Mouse (Mus musculus): ENCODE data around the gene Tmem189.

Tmem189 gene

DNA sequence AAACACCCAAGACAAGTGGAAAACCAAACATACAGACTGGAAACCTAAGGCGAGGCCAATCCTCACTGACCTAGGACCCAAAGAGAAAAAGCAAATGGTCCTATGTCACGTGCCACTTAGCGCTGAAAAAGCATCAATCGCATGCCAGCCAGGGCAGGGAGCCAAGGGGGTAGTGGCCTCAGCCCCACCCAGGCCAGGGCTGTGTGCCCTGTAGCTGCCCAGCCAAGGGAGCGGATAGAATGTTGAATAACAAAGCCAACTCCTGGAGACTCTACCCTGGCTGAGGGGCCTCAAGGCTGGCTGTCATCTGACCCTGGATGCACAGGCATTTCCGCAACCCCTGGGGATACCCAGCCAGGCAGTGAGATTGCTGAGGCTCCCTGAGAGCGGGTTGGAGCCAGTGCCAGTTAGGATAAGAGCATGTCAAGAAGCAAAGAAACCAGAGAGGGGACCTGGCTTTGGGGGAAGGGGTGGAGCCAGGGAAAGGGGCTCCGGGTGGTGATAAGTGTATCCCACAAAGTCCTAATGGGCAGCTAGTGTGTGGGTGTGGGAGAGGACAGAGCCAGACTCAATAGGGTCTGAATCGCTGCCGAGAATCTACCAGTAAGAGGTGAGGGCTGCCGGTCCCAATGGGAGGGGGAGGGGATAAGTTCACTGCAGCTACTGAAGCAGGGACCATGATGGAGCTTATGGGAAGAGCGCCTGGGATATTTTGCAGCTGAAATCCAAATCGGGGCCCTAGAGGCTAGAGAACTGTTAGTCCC is 29.6 kb downstream of the Tmem189 start:
- in situ Hi-C loops (cut with MboI; ENCODE audit: unreplicated experiment in 2 of 2): loop anchor here in 1 of 2 experiments (25.0 kb wide), 1 partner anchor 1023 kb away; no protein-coding TSS in a partner anchor

DNA sequence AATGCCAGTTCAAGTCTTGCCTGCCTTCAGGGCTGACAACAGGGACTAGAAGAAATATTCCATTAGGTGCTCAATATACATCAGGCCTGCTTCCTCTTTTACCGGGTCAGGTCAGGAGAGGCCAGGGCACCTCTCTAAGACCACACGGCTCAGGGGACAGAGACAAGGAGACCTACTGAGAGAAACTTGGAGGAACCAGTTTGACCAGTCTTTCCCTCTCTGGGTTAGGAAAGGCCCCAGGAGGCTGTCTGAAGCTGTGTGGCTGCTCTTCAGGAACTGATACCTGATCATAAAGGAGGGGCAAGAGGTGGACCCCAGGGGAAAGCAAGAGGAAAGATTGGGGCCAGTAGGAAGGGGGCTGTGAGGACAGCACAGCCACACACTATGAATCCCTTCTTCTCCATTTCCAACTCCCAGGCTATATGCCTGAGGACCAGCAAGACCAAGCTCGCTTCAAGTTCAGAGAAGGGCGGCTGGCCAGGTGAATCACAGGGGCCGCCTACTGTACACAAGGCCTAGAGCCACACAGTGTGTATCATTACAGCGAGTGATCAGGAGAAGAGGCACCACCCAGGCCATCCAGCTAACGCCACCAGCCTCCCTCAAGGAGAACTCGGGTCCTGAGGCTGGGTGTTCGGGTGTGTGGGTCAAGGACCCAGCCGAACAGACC is 30.3 kb downstream of the Tmem189 start:
- in situ Hi-C loops (cut with MboI; ENCODE audit: unreplicated experiment in 2 of 2): loop anchor here in 1 of 2 experiments (25.0 kb wide), 1 partner anchor 1022 kb away; no protein-coding TSS in a partner anchor

DNA sequence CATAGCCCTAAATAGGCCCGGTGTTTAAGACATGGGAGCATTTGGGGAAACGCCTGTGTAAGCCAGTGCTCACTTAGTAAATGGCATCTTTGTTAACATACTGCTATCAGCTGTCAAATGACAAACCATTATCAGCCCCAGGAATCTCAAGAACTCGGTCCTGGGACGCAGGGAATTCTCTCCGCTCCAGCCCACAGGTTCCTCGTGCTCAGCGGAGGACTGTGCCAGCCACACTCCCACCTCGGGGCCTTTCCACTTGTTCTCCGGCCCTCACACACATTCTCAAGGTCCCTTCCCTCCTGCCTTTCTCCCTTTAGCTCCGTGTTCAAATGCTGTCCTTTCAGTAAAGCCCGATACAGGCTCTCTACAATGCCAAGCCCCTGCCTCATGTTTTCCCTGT is 30.9 kb downstream of the Tmem189 start:
- in situ Hi-C loops (cut with MboI; ENCODE audit: unreplicated experiment in 2 of 2): loop anchor here in 1 of 2 experiments (25.0 kb wide), 1 partner anchor 1021 kb away; no protein-coding TSS in a partner anchor

DNA sequence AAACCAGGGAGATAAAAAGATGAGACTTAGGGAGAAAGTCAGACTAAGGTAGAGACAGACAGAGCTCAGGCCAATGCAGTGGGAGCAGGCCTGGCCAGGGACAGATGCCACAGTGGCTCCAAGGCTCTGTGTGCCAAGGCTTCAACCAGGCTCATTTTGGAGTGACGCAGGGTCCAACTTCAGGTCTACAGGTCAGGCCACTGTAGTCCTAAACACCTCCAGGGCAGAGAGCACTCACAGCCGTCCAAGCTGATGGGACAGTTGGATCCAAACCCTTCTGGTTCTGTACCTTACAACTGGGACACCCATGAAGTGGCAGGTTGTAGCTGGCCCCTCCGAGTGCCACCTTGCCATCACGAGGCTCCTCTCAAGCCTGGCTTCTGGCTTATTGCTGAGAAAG is 31.6 kb downstream of the Tmem189 start:
- in situ Hi-C loops (cut with MboI; ENCODE audit: unreplicated experiment in 2 of 2): loop anchor here in 1 of 2 experiments (25.0 kb wide), 1 partner anchor 1021 kb away; no protein-coding TSS in a partner anchor

DNA sequence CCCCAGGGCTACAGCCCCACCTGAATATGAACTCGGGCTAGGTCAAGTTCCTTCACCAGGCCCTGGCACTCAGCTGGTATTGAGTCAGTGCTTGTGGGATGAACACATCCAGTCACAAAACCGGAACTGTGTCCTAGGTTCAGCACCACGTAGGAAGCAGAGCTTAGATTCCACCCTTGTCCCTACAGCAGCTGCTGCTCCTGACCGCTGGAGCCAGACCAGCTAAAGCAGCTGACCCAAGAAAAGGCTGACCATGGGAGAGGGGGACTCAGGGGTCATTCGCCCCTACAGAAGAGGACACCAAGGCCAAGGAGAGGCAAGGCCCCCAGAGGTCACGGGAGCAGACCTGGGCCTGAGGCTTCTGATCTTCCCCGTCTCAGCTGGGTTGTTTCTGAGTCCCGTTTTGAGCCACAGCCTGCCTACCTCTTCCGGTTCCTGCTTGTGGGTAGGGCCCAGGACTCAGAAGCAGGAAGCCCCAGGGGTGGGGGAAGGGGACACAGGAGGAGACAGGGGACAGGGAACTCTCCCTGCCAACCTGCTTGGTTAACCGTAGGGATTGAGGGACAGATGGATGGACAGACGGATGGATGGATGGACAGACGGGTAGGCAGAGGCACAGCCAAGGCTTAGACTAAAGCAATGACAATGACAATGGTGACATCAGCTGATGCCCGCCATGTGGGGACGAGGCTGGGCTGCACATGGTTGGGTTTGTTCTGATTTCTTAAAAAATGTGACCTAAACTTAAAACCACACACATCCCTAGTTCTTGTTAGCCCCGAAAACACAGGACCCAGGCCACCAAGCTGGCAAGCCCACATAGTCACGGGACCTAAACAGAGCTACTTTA is 32.8 kb downstream of the Tmem189 start:
- in situ Hi-C loops (cut with MboI; ENCODE audit: unreplicated experiment in 2 of 2): loop anchor here in 1 of 2 experiments (25.0 kb wide), 1 partner anchor 1020 kb away; no protein-coding TSS in a partner anchor

DNA sequence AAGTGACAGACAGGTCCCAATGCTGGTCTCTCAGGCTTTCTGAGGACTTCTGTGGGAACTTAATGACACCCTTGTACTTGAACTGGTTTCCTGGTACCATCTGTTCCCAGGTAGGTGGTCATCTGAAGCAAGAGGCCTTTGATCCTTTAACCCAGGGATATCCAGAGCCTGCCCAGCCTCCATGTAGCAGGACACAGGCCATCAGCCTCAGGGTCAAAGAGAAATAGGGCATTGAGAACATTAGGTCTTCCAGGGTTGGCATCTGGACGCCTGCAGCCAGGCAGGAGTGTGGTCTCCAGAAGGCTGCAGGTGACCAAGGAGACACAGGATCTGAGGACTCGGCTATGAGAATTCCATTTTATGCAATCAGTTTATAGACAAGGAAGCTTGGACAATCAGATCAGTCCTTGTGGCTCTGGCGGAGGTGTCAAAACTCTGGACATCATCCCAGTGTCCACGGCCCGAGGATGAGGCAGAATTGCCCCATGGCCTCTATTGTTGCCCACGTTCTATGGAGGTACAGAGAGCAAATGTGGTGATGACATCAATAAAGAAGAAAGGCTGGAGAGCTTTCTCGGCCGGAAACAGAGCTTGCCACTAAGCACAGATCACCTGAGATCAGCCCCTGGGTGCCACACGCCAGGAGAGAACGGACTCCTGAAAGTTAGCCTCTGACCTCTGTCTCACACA is 34.6 kb downstream of the Tmem189 start:
- in situ Hi-C loops (cut with MboI; ENCODE audit: unreplicated experiment in 2 of 2): loop anchor here in 1 of 2 experiments (25.0 kb wide), 1 partner anchor 1018 kb away; no protein-coding TSS in a partner anchor

DNA sequence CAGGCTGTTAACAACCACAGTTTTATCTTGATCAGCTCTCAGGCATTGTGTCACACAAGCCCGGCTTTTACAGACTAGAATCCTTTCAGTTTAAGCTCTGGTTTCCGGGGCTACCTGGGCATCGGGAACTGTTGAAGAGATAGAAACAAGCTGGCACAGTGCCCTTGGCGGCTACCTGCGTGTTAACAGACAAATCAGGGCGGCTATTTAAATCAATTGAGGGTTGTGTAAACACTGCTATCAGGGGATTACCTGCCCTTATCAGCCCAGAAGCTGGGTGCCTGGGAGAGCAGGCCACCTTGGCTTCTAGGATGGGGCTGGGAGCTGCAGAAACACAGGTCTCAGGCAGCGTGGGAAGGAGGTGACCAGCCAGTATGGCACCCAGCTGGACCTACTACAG is 36.9 kb downstream of the Tmem189 start:
- in situ Hi-C loops (cut with MboI; ENCODE audit: unreplicated experiment in 2 of 2): loop anchor here in 1 of 2 experiments (25.0 kb wide), 1 partner anchor 1015 kb away; no protein-coding TSS in a partner anchor

DNA sequence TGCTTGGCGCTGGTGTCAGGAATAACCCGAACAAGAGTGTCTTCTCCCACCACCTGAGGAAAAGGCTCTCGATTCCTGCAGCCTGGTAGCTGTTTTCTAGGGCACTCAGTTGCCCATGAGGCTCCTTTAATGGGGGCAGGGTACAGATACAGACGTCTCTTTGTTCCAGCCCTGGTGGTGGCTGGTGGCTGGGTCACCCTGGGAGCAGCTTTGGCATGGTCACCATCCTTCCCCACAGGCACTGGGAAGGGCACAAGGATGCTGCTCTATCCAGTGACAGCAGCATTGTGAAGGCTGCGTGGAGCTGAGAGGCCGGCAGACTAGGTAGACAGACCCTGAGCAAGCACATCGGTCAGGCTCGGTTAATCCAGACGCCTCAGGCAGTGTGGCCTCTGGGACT is 38.0 kb downstream of the Tmem189 start:
- in situ Hi-C loops (cut with MboI; ENCODE audit: unreplicated experiment in 2 of 2): loop anchor here in 1 of 2 experiments (25.0 kb wide), 1 partner anchor 1014 kb away; no protein-coding TSS in a partner anchor

DNA sequence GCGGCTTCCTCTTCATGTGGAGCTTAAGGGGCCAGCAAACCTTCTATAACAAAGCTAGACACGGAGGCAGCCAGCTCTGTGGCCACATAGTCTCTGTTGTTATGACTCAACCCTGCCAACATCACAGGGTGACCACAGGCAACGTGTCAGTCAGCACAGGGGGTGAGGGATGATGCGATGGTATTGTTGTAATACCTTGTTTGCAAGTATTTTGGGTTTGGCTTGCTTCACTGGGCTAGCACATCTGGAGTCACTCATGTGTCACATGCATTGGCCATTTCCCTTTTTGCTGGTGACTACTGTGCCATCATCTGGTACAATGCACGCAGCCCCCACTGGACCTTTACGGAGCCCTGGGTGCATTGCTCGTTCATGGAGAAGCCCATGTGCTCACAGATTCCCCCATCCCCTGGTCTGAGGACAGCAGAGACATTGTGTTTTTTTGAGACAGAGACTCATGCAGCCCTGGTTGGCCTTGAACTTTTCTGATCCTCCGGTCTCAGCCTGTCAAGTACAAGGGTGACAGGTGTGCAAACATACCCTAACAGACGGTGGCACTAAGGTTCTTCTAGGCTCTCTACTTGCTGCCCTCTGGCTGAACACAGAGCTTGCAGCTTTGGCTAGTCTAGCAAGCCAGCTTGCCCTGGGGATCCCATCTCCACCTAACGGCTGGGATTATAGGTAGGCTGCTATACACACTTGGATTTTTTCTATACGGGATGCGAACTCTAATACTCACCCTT is 40.2 kb downstream of the Tmem189 start:
- in situ Hi-C loops (cut with MboI; ENCODE audit: unreplicated experiment in 2 of 2): loop anchor here in 1 of 2 experiments (25.0 kb wide), 1 partner anchor 1012 kb away; no protein-coding TSS in a partner anchor

DNA sequence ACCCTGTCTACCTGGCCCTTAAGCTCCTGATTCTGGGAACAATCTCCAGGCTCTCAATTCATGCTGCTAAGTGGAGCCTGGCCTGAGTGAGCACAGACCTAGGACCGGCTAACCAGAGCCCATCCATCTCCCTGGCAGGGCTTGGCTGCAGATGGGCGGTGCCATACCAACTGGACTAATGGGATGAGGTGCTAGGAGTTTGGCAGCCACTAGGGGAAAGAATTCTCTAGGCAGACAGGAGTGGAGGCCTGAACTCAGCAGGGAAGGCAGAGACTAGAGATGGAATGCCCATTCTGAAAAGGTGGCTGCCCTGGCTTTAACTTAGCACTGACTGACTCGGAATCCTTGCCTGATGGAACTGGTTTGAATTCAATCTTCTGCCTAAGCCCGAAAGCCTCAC is 43.2 kb downstream of the Tmem189 start:
- in situ Hi-C loops (cut with MboI; ENCODE audit: unreplicated experiment in 2 of 2): no loop called here

DNA sequence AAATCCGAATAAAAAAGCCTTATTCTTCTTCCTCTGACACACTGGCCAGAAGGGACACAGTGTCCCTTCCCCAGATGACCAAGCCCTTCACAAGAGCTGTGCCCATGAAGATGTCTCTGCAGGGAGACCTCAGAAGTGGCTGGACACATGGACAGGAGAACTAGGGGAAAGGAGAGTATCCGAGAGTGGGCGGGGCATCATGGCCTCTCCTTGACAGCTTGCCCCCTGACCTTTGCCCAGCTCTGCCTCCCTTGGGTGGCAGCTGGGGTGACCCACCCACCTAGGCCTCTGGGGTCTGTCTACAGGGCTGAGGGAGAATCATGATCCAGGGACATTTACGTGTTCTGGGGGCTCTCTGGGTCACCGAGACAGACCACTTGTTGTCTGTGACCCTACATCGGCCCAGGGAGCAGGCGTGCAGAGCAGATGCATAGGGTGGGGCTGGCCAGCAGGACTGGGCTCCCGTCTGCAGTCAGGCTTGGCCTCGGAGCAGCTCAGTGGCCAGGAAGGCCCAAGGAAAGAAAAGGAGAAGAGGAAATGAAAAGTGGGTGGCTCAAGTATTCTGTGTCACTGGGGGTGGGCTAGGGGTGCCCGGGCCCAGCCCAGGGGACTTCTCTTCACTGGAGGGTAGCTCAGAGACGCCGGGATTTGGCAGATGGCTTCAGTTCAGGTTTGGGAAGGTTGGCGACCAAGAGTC is 46.1 kb downstream of the Tmem189 start:
- in situ Hi-C loops (cut with MboI; ENCODE audit: unreplicated experiment in 2 of 2): loop anchor here (5.0 kb wide), 1 partner anchor 34 kb away; no protein-coding TSS in a partner anchor

DNA sequence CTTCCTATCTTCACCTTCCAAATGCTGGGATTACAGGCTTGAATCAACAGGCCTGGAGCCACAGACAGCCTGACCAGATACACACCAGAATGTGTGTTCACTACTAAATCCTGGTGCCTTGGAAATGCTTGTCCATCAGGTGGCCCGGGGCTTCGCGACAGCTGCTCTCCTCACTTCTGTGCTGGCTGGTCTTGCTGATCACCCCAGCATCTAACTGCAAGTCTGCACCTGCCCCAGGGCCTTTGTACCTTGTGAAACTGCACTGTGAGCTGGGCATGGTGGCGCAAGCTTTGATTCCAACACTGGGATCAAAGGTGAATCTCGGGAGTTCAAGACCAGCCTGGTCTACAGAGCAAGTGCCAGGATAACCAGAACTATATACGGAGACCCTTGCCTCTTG is 47.5 kb downstream of the Tmem189 start:
- in situ Hi-C loops (cut with MboI; ENCODE audit: unreplicated experiment in 2 of 2): loop anchor here (5.0 kb wide), 1 partner anchor 35 kb away; no protein-coding TSS in a partner anchor

DNA sequence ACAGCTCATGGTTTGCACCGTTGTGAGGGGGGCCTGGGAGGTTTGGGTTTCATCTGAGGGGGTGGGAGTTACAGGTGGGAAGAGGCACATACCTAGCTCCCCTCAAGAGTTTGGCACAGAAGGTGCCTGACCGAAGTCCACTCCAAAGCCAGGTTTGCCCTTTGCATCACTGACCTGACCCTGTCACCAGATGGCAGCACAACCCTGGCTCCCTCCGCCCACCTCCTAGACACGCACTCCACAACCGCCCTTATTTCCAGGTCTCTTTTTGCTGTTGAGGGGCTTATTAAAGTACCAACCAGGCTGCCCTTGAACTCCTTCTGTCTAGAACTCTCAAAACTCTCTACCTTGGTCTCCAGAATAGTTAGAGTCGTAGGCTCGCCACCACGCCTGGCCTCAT is 48.3 kb downstream of the Tmem189 start:
- in situ Hi-C loops (cut with MboI; ENCODE audit: unreplicated experiment in 2 of 2): loop anchor here (5.0 kb wide), 1 partner anchor 36 kb away; no protein-coding TSS in a partner anchor

DNA sequence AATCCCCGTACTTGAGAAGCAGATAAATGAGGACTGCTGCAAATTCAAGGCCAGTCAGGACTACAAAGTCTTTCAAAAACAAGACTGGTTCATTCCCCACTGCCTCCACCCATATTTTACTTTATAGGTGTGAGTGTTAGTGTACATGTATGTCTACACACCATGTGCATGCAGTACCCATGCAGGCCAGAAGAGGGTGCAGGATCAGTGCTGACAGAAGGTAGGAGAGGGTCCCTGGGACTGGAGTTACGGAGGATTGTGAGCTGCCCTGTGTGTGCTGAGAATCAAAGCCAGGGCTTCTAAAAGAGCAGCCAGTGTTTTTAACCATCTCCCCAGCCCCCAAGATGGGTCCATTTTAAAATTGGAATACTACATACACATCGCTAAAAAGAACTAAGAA is 49.3 kb downstream of the Tmem189 start:
- in situ Hi-C loops (cut with MboI; ENCODE audit: unreplicated experiment in 2 of 2): loop anchor here (5.0 kb wide), 1 partner anchor 37 kb away; no protein-coding TSS in a partner anchor

DNA sequence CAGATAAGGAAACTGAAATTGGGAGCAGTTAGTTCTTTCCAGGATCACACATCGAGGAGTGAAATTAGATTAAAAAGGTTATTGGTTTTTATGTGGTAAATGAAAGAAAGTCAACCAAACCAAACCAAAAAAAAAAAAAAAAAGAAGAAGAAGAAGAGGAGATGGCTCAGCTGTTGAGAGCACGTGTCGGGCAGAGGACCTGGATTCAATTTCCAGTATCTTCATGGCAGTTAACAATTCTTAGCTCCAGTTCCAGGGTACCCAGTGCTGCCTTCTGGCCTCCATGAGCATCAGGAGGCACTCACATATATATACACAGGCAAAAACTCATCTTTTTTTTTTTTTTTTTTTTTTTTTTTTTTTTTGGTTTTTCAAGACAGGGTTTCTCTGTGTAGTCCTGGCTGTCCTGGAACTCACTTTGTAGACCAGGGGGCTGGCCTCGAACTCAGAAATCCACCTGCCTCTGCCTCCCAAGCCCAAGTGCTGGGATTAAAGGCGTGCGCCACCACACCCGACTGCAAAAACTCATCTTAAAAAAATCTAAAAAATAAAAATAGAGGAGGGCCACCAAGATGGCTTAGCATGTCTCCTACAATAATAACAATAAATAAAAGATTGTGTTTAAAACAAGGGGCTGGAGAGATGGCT is 54.6 kb downstream of the Tmem189 start:
- in situ Hi-C loops (cut with MboI; ENCODE audit: unreplicated experiment in 2 of 2): no loop called here

DNA sequence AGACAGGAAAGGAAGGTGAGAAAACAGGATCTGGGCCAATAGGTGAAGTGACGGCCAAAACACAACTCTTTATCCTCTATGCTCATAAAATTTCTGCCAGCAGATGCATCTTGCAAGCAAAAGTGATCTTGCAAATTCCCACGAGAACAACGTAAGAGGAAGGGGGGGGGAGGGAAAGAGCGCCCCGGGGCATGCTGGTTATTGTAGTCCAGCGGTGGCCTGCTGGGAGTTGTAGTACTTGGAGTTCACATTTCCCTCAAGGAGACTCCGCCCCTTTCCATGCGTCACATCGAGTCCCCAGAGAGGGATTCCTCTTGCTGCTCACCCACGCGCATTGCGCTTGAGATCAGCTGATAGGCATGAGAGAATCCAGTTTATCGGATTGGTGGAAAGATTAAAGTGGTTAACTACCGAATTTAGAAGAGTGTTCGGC is 55.3 kb downstream of the Tmem189 start:
- in situ Hi-C loops (cut with MboI; ENCODE audit: unreplicated experiment in 2 of 2): no loop called here

DNA sequence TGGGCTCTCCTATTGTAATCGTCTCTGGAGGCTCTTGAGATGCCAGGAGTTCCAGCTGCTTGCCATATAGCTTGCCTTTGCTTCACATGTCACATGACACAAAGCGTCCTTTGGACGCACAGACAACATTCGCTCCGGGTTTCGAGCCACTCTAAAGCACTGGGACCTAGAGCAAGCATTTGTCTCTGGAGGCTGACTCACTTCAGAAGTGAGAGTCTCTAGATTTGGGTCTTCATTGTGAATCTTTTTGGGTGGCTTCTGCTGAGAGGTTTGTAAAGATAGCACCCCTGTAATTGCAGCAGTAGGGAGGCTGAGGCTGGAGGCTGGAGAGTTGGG is 56.1 kb downstream of the Tmem189 start:
- in situ Hi-C loops (cut with MboI; ENCODE audit: unreplicated experiment in 2 of 2): no loop called here
